Mouse (Mus musculus) CH12.LX (cell line): ENCODE results near the gene Colgalt2.

Experiments
- CTCF ChIP-seq, 2 experiments: IDR thresholded peaks in 1 of 2; conservative IDR thresholded peaks in 1 of 2; 2 replicates each; pipeline ENCODE4 v1.5.1; 2011 to 2012; ENCODE audit warnings: low read depth in 2 of 2, low read length in 2 of 2, improper control_type of control experiment in 1 of 2, inconsistent platforms in 1 of 2, mild to moderate bottlenecking in 1 of 2, moderate library complexity in 1 of 2
- MAX ChIP-seq: IDR thresholded peaks from 2 replicates; pipeline ENCODE4 v1.6.1; 2011; ENCODE audit warnings: low read length, improper control_type of control experiment
- NELFE ChIP-seq: IDR thresholded peaks from 2 replicates; pipeline ENCODE4 v1.6.1; 2011; ENCODE audit warnings: low read depth, low read length, improper control_type of control experiment
- POLR2A ChIP-seq: IDR thresholded peaks from 2 replicates; pipeline ENCODE4 v1.6.1; 2011; ENCODE audit warnings: low read depth, mild to moderate bottlenecking, improper control_type of control experiment, low read length
- POLR2AphosphoS2 ChIP-seq: IDR thresholded peaks from 2 replicates; pipeline ENCODE4 v1.6.1; 2011; ENCODE audit warnings: low read depth, low read length, improper control_type of control experiment
- RAD21 ChIP-seq: IDR thresholded peaks from 2 replicates; pipeline ENCODE4 v1.6.1; 2011; ENCODE audit warnings: low read depth, mild to moderate bottlenecking, low read length, improper control_type of control experiment, moderate library complexity
- RCOR1 ChIP-seq: conservative IDR thresholded peaks from 2 replicates; pipeline ENCODE4 v1.6.1; 2012; ENCODE audit warnings: low read depth, mild to moderate bottlenecking, inconsistent platforms, low read length, improper control_type of control experiment
- SIN3A ChIP-seq: IDR thresholded peaks from 2 replicates; pipeline ENCODE4 v1.6.1; 2012; ENCODE audit warnings: low read length, improper control_type of control experiment, inconsistent platforms
- TCF12 ChIP-seq: IDR thresholded peaks from 2 replicates; pipeline ENCODE4 v1.6.1; 2014; ENCODE audit warnings: low read depth, mild to moderate bottlenecking, inconsistent platforms, low read length, improper control_type of control experiment
- UBTF ChIP-seq: IDR thresholded peaks from 2 replicates; pipeline ENCODE4 v1.6.1; 2012; ENCODE audit warnings: low read depth, mild to moderate bottlenecking, inconsistent platforms, low read length, improper control_type of control experiment, moderate library complexity
- USF1 ChIP-seq: IDR thresholded peaks from 2 replicates; pipeline ENCODE4 v1.6.1; 2014; ENCODE audit warnings: low read depth, mild to moderate bottlenecking, inconsistent platforms, low read length, improper control_type of control experiment
- ZMIZ1 ChIP-seq: IDR thresholded peaks from 2 replicates; pipeline ENCODE4 v1.6.1; 2012; ENCODE audit warnings: low read depth, mild to moderate bottlenecking, inconsistent platforms, low read length, improper control_type of control experiment
- ZNF384 ChIP-seq: IDR thresholded peaks from 2 replicates; pipeline ENCODE4 v1.6.1; 2012; ENCODE audit warnings: low read depth, low read length, improper control_type of control experiment, inconsistent platforms

- TF ChIP-seq TCF12 = no peak
- peak in 1 of 2 experiments; percentile 66; a peak in 3 of 4 replicates for TF ChIP-seq CTCF (conservative IDR thresholded peaks at IDR 0.05 in 1 of 2, IDR thresholded peaks at IDR 0.05 in 1 of 2; ENCODE audit: low read depth in 2 of 2, low read length in 2 of 2)
- TF ChIP-seq ZMIZ1 = no peak
- TF ChIP-seq RCOR1 = no peak
- no peak for TF ChIP-seq NELFE
- TF ChIP-seq POLR2A = no peak
- no peak for TF ChIP-seq SIN3A
- TF ChIP-seq MAX = no peak
- TF ChIP-seq RAD21 = peak; percentile 71
- TF ChIP-seq UBTF = no peak
- no peak for TF ChIP-seq POLR2AphosphoS2
- TF ChIP-seq ZNF384 = no peak
- TF ChIP-seq USF1 = no peak
Measured at GRCm38 (mm10) chr1:152369139-152369538, 30.5 kb upstream of the Colgalt2 start.
